ENCODE assay signal across 9 mouse cellular contexts in genomic region chr9:69443203-69443602, GRCm38 (mm10). TPM values are rescaled to one million over a fixed set of nuclear protein-coding genes. Genes with fewer than 3 reads are reported as not detected.
DNase-seq lines count a peak whose midpoint lies in the region; ATAC-seq and TF ChIP-seq lines count a peak whose summit lies in the region.
"Had no signal": no experiment of that assay in that cellular context is flagged by ENCODE, and none has a peak within 500 bp of the region (broad histone marks: within the 10 kb centered on the region; RNA-seq: fewer than 3 reads in every experiment).

No protein-coding gene starts in this region.

- no peak overlapping the region for H3K4me2 ChIP-seq in kidney, postnatal 0 days (ENCODE audit: low read length)
- no peak overlapping the region for H3K4me2 ChIP-seq in kidney, embryonic 15.5 days
- H3K4me2 ChIP-seq in forebrain, embryonic 11.5 days (ENCODE audit: low read depth, low read length, severe bottlenecking), result no peak overlapping the region
- H3K4me2 ChIP-seq: embryonic facial prominence, embryonic 12.5 days had no signal

- no peak overlapping the region for H3K4me3 ChIP-seq in kidney, postnatal 0 days (replicated peaks; ENCODE audit: low read depth, low read length)
- no peak overlapping the region for H3K4me3 ChIP-seq in kidney, embryonic 15.5 days (replicated peaks)
- no peak overlapping the region for H3K4me3 ChIP-seq in forebrain, embryonic 11.5 days (ENCODE audit: low read depth, low read length)
- H3K4me3 ChIP-seq: embryonic facial prominence, embryonic 12.5 days had no signal

- DNase-seq in kidney, postnatal 0 days (ENCODE audit: low spot score), result peak; percentile 26
- peak; percentile 67 for DNase-seq in adipocyte (ENCODE audit: low spot score)
- DNase-seq in heart, postnatal 10 days, result peak; percentile 79 to 80
- DNase-seq in skeletal muscle tissue, adult 2 months (ENCODE audit: low read depth, low spot score), result peak; percentile 79
- DNase-seq in left cerebral cortex, postnatal 36 days (ENCODE audit: low spot score in 2 of 2), result no peak
- no peak for DNase-seq in forebrain, embryonic 11.5 days (ENCODE audit: low spot score)

- no peak overlapping the region for H3K9ac ChIP-seq in kidney, postnatal 0 days (ENCODE audit: low read depth, low read length)
- no peak overlapping the region for H3K9ac ChIP-seq in kidney, embryonic 15.5 days
- H3K9ac ChIP-seq in forebrain, embryonic 11.5 days (ENCODE audit: low read length), result no peak overlapping the region
- H3K9ac ChIP-seq: embryonic facial prominence, embryonic 12.5 days had no signal

- no peaks in the 10 kb centered on the region for H3K9me3 ChIP-seq in kidney, postnatal 0 days (replicated peaks; ENCODE audit: low read length)
- no peaks in the 10 kb centered on the region for H3K9me3 ChIP-seq in kidney, embryonic 15.5 days (replicated peaks)
- H3K9me3 ChIP-seq in forebrain, embryonic 11.5 days (ENCODE audit: control insufficient read depth, low read length), result no peaks in the 10 kb centered on the region
- H3K9me3 ChIP-seq: embryonic facial prominence, embryonic 12.5 days had no signal

- ATAC-seq in kidney, postnatal 0 days (replicated peaks; ENCODE audit: low FRiP score, low read depth), result no peak
- no peak for ATAC-seq in kidney, embryonic 15.5 days (replicated peaks; ENCODE audit: low FRiP score)
- no peak for ATAC-seq in forebrain, embryonic 11.5 days (replicated peaks; ENCODE audit: low FRiP score)
- ATAC-seq in megakaryocyte-erythroid progenitor cell, adult 5-6 weeks (replicated peaks; ENCODE audit: low FRiP score, low TSS enrichment, poor library complexity, severe bottlenecking), result no peak

- 37% methylated on average over 3 of the region's 3 CpGs for WGBS in kidney, postnatal 0 days
- WGBS in kidney, embryonic 15.5 days, result 41% methylated on average over 3 of the region's 3 CpGs
- 75% methylated on average over 3 of the region's 3 CpGs for WGBS in forebrain, embryonic 11.5 days

- no peaks in the 10 kb centered on the region for H3K27me3 ChIP-seq in kidney, postnatal 0 days (ENCODE audit: insufficient read depth, low read length)
- no peaks in the 10 kb centered on the region for H3K27me3 ChIP-seq in kidney, embryonic 15.5 days
- no peaks in the 10 kb centered on the region for H3K27me3 ChIP-seq in forebrain, embryonic 11.5 days (ENCODE audit: control insufficient read depth, insufficient read depth, low read length)
- H3K27me3 ChIP-seq: embryonic facial prominence, embryonic 12.5 days had no signal

- 0 out of 2 replicates have a peak, but pooled peaks cover 5% of the 10 kb centered on the region for H3K4me1 ChIP-seq in kidney, postnatal 0 days (replicated peaks; ENCODE audit: insufficient read depth, low read length)
- peaks cover 46% of the 10 kb centered on the region for H3K4me1 ChIP-seq in kidney, embryonic 15.5 days
- H3K4me1 ChIP-seq in forebrain, embryonic 11.5 days (replicated peaks; ENCODE audit: control insufficient read depth, insufficient read depth, low read length), result no peaks in the 10 kb centered on the region

- no peak overlapping the region for H3K27ac ChIP-seq in kidney, postnatal 0 days
- no peak overlapping the region; the same call in 1 of the 2 replicates for H3K27ac ChIP-seq in kidney, embryonic 15.5 days
- no peak overlapping the region for H3K27ac ChIP-seq in forebrain, embryonic 11.5 days (ENCODE audit: low read depth, low read length)
- H3K27ac ChIP-seq: embryonic facial prominence, embryonic 12.5 days had no signal

- intact Hi-C loops in heart, postnatal 10 days (cut with DNase I), result loop anchor here (5.0 kb wide), 1 partner anchor 34 kb away; no protein-coding TSS in a partner anchor
- intact Hi-C loops in left cerebral cortex, postnatal 36 days (cut with DNase I), result no loop called here

- H3K36me3 ChIP-seq in kidney, postnatal 0 days (ENCODE audit: insufficient read depth, low read length), result no peaks in the 10 kb centered on the region
- H3K36me3 ChIP-seq in kidney, embryonic 15.5 days, result no peaks in the 10 kb centered on the region
- H3K36me3 ChIP-seq in forebrain, embryonic 11.5 days (ENCODE audit: control insufficient read depth, insufficient read depth, low read length), result no peaks in the 10 kb centered on the region
- H3K36me3 ChIP-seq: embryonic facial prominence, embryonic 12.5 days had no signal

- TF ChIP-seq CTCF in kidney, postnatal 0 days (IDR thresholded peaks at IDR 0.05; ENCODE audit: low read depth), result no peak

RNA-seq across cellular contexts. Expression of gene Anxa2, which starts 10.2 kb away (rescaled TPM):
- polyA plus RNA-seq in kidney, postnatal 0 days (2015; fragmentation: Nextera tagmentation; extraction: Ambion mirVana), result 442 and 483 TPM in 2 replicates
- polyA plus RNA-seq in kidney, embryonic 15.5 days (2015; fragmentation: Nextera tagmentation; extraction: Ambion mirVana), result 567 and 614 TPM in 2 replicates
- total RNA-seq in heart, postnatal 10 days (2021), result 100 to 1,000 TPM; 207 to 221 TPM
- total RNA-seq in left cerebral cortex, postnatal 36 days (2021), result 10 to 100 TPM in 1 of 2 experiments, 1 to 10 TPM in 1; 9.5 to 14.3 TPM
- 154 and 183 TPM in 2 replicates for polyA plus RNA-seq in forebrain, embryonic 11.5 days (2014; fragmentation: Nextera tagmentation; extraction: Ambion mirVana)
- total RNA-seq in megakaryocyte-erythroid progenitor cell, adult 5-6 weeks (2014; fragmentation: Nextera tagmentation), result 5.0 and 20.7 TPM in 2 replicates
- total RNA-seq in megakaryocyte-erythroid progenitor cell, adult 5-6 weeks (2017), result 14.2 and 15.8 TPM in 2 replicates

RNA-seq across cellular contexts. Expression of gene Ice2, which starts 45.5 kb away (rescaled TPM):
- 13.6 and 13.8 TPM in 2 replicates for polyA plus RNA-seq in kidney, postnatal 0 days (2015; fragmentation: Nextera tagmentation; extraction: Ambion mirVana)
- polyA plus RNA-seq in kidney, embryonic 15.5 days (2015; fragmentation: Nextera tagmentation; extraction: Ambion mirVana), result 21.3 and 23.4 TPM in 2 replicates
- total RNA-seq in heart, postnatal 10 days (2021), result 10 to 100 TPM in 1 of 2 experiments, 1 to 10 TPM in 1; 8.6 to 10.2 TPM
- total RNA-seq in left cerebral cortex, postnatal 36 days (2021), result 10 to 100 TPM in 1 of 2 experiments, 1 to 10 TPM in 1; 8.7 to 12.0 TPM
- polyA plus RNA-seq in forebrain, embryonic 11.5 days (2014; fragmentation: Nextera tagmentation; extraction: Ambion mirVana), result 21.3 and 22.6 TPM in 2 replicates
- total RNA-seq in megakaryocyte-erythroid progenitor cell, adult 5-6 weeks (2014; fragmentation: Nextera tagmentation), result 35.4 and 39.1 TPM in 2 replicates
- total RNA-seq in megakaryocyte-erythroid progenitor cell, adult 5-6 weeks (2017), result 27.5 and 31.1 TPM in 2 replicates

Comparison
In these comparisons a context has a peak if more than half of its experiments do, and no peak if none do; other contexts are left out.
1. DNase-seq: peak in kidney, postnatal 0 days (single experiment), adipocyte (single experiment), heart, postnatal 10 days (2 of 2) and skeletal muscle tissue, adult 2 months (single experiment); none in left cerebral cortex, postnatal 36 days (0 of 2) and forebrain, embryonic 11.5 days (single experiment).
2. RNA of gene Anxa2, which starts 10.2 kb away (total RNA-seq): 207 to 221 TPM in heart, postnatal 10 days; 9.5 to 14.3 TPM in left cerebral cortex, postnatal 36 days and 5.0 to 20.7 TPM in megakaryocyte-erythroid progenitor cell, adult 5-6 weeks; every median in the first group is over 4 times any median in the second.